Mouse (Mus musculus): ENCODE results near the gene Zfp668. TPM values are rescaled to one million over a fixed set of nuclear protein-coding genes. Genes with fewer than 3 reads are reported as not detected.

The Zfp668 gene
- polyA plus RNA-seq, 1 experiment = 2.9 TPM

Other genes starting within 250 kb of the Zfp668 start
- gene Bcl7c, start 167.9 kb downstream of the Zfp668 start, polyA plus RNA-seq (2012; rRNA removed) = 26.0 and 30.3 TPM in 2 replicates
- 11.0 and 13.7 TPM in 2 replicates for gene Ctf1, start 164.1 kb downstream of the Zfp668 start, polyA plus RNA-seq (2012; rRNA removed)
- not detected in 2 replicates for gene Ctf2, start 144.7 kb downstream of the Zfp668 start, polyA plus RNA-seq (2012; rRNA removed)
- gene Fbxl19, start 132.3 kb downstream of the Zfp668 start, polyA plus RNA-seq (2012; rRNA removed) = 14.5 and 15.5 TPM in 2 replicates
- gene Orai3, start 107.0 kb downstream of the Zfp668 start, polyA plus RNA-seq (2012; rRNA removed) = 36.0 and 42.3 TPM in 2 replicates
- 4.8 and 13.9 TPM in 2 replicates for gene Setd1a, start 100.2 kb downstream of the Zfp668 start, polyA plus RNA-seq (2012; rRNA removed)
- gene Gm49388, start 91.2 kb downstream of the Zfp668 start, polyA plus RNA-seq (2012; rRNA removed) = 0.21 TPM in 1 of 2 replicates, not detected in the other
- gene Hsd3b7, start 76.2 kb downstream of the Zfp668 start, polyA plus RNA-seq (2012; rRNA removed) = 65.7 and 77.6 TPM in 2 replicates
- 161 and 178 TPM in 2 replicates for gene Stx4a, start 52.5 kb downstream of the Zfp668 start, polyA plus RNA-seq (2012; rRNA removed)
- gene Stx1b, start 52.3 kb downstream of the Zfp668 start, polyA plus RNA-seq (2012; rRNA removed) = 6.4 and 6.9 TPM in 2 replicates
- gene Zfp646, start 607 bp downstream of the Zfp668 start, polyA plus RNA-seq (2012; rRNA removed) = 12.2 and 15.6 TPM in 2 replicates
- gene Prss53, start 14.1 kb upstream of the Zfp668 start, polyA plus RNA-seq (2012; rRNA removed) = 2.9 and 3.9 TPM in 2 replicates
- gene Gm21974, start 18.6 kb upstream of the Zfp668 start, polyA plus RNA-seq (2012; rRNA removed) = not detected in 2 replicates
- 204 and 211 TPM in 2 replicates for gene Vkorc1, start 18.8 kb upstream of the Zfp668 start, polyA plus RNA-seq (2012; rRNA removed)
- gene Bckdk, start 27.3 kb upstream of the Zfp668 start, polyA plus RNA-seq (2012; rRNA removed) = 71.8 and 76.9 TPM in 2 replicates
- gene Kat8, start 35.7 kb upstream of the Zfp668 start, polyA plus RNA-seq (2012; rRNA removed) = 27.2 and 31.9 TPM in 2 replicates
- gene Prss8, start 53.3 kb upstream of the Zfp668 start, polyA plus RNA-seq (2012; rRNA removed) = 54.6 and 66.0 TPM in 2 replicates
- gene Prss36, start 69.9 kb upstream of the Zfp668 start, polyA plus RNA-seq (2012; rRNA removed) = 10.2 and 13.5 TPM in 2 replicates
- gene Fus, start 90.6 kb upstream of the Zfp668 start, polyA plus RNA-seq (2012; rRNA removed) = 388 and 390 TPM in 2 replicates
- 57.9 and 68.3 TPM in 2 replicates for gene Pycard, start 117.0 kb upstream of the Zfp668 start, polyA plus RNA-seq (2012; rRNA removed)
- gene Trim72, start 127.1 kb upstream of the Zfp668 start, polyA plus RNA-seq (2012; rRNA removed) = 0.78 and 0.91 TPM in 2 replicates
- 7.9 and 9.1 TPM in 2 replicates for gene Itgam, start 185.8 kb upstream of the Zfp668 start, polyA plus RNA-seq (2012; rRNA removed)
- gene Gm49368, start 185.9 kb upstream of the Zfp668 start, polyA plus RNA-seq (2012; rRNA removed) = 0.04 TPM in 1 of 2 replicates, not detected in the other